Mouse (Mus musculus) midbrain, postnatal 0 days (tissue): ENCODE measurements at regions not wholly inside any gene's neighbourhood (a gene's known extent, or its start where the extent isn't known, plus 50 kb on each side); places are given as distances from the start of the nearest gene placed in this dataset.
A peak's percentile ranks its signal among the peaks of the same experiment; 100 is the strongest.

Experiments used
- ATAC-seq: fragments of 200-750 bp; cut with Nextera tagmentation; 2 replicates; pipeline ENCODE4 v1.8.0; 2017; ENCODE audit warnings: moderate number of reproducible peaks, mild to moderate bottlenecking, moderate TSS enrichment, moderate library complexity; ENCODE audit not compliant: low FRiP score
- DNase-seq: peaks from one replicate; pipeline ENCODE4 v3.0.0-alpha.2; 2015; ENCODE audit warnings: low spot score
- H3K27ac ChIP-seq: fragments of 300-500 bp; sonication (generic); 2 replicates; pipeline ENCODE4 v1.5.1; 2014; ENCODE audit warnings: low read depth, mild to moderate bottlenecking, low read length, mixed read lengths
- H3K27me3 ChIP-seq: fragments of 300-500 bp; sonication (generic); 2 replicates; pipeline ENCODE4 v1.6.1; 2014; ENCODE audit warnings: low read length, control low read depth, mixed read lengths; ENCODE audit not compliant: insufficient read depth
- H3K36me3 ChIP-seq: fragments of 300-500 bp; sonication (generic); 2 replicates; pipeline ENCODE4 v1.6.1; 2014; ENCODE audit warnings: low read length, control low read depth, mixed read lengths; ENCODE audit not compliant: insufficient read depth
- H3K4me1 ChIP-seq: fragments of 300-500 bp; sonication (generic); 2 replicates; pipeline ENCODE4 v1.6.1; 2014; ENCODE audit warnings: mild to moderate bottlenecking, control low read depth, antibody characterized with exemption, low read length, mixed read lengths; ENCODE audit not compliant: insufficient read depth
- H3K4me2 ChIP-seq: fragments of 300-500 bp; sonication (generic); 2 replicates; pipeline ENCODE4 v1.6.1; 2014; ENCODE audit warnings: low read depth, mild to moderate bottlenecking, low read length, mixed read lengths; ENCODE audit not compliant: poor library complexity, severe bottlenecking
- H3K4me3 ChIP-seq: fragments of 300-500 bp; sonication (generic); 2 replicates; pipeline ENCODE4 v1.5.1; 2014; ENCODE audit warnings: low read depth, mild to moderate bottlenecking, low read length, moderate library complexity
- H3K9ac ChIP-seq: fragments of 300-500 bp; sonication (generic); replicated peaks from 2 replicates; pipeline ENCODE4 v1.6.1; 2014; ENCODE audit warnings: mild to moderate bottlenecking, low read length, moderate library complexity, mixed read lengths; ENCODE audit not compliant: poor library complexity, severe bottlenecking
- H3K9me3 ChIP-seq: fragments of 300-500 bp; sonication (generic); 2 replicates; pipeline ENCODE4 v1.6.1; 2016; ENCODE audit warnings: low read length, control low read depth
- CTCF ChIP-seq: IDR thresholded peaks from 2 replicates; pipeline ENCODE4 v1.5.1; 2016; ENCODE audit warnings: antibody characterized with exemption, mild to moderate bottlenecking
- WGBS: fragments of 180-500 bp; shearing (Covaris S2); extraction: QIAGEN DNeasy Blood & Tissue Kit; methylation state at CpG from one replicate; pipeline ENCODE4 v1.1.7; 2014; 5-methylcytosine and 5-hydroxymethylcytosine counted together

DNA sequence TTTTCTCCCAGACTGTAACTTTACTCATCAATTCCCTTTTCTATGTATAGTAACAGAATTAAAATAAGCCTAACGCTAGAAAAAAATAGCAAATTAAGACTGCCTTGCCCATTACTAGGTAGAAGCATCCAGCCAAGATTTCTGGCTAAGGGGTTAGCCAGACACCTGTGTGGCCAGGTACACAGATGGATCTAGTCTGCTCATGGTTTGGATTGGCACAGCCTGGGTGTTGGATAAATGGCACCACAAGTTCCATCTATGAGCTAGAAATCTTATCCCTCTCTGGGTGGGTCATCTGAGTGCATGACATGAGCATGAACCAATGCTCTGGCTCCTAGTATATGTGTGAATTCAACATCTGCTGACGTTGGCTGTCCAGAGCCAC, 383.7 kb downstream of the Zfp536 start:
- no peaks in the 10 kb centered on the region for H3K9me3 ChIP-seq
- no peak for DNase-seq
- H3K27me3 ChIP-seq, result no peaks in the 10 kb centered on the region
- no peak overlapping the region for H3K9ac ChIP-seq
- H3K4me1 ChIP-seq, result no peaks in the 10 kb centered on the region
- no peak overlapping the region for H3K4me2 ChIP-seq
- TF ChIP-seq CTCF, result no peak
- ATAC-seq, result no peak
- H3K4me3 ChIP-seq, result no peak overlapping the region
- no peak overlapping the region for H3K27ac ChIP-seq
- WGBS, result 93% methylated on average over 2 of the region's 2 CpGs
- H3K36me3 ChIP-seq, result no peaks in the 10 kb centered on the region

DNA sequence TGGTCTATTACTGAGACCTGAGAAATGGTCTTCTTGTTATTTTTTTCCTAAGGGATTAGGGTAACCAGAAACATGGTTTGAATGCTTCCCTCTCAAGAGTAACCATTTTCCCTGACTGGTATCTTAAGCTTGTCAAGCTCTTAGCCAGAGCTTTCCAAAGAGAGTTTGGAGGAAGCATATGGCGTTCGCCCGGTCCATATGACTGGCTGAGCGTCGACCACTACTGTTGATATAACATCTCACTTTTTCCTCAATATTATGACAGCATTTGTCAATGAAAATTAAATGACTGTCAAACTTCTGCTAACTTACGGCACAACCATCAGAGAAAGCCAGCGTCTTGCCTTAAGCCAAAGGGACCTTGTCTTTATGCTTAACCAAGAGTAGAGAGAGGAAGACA, 383.2 kb downstream of the Zfp536 start:
- Histone ChIP-seq H3K9ac (no peak overlapping the region), H3K9me3 (no peaks in the 10 kb centered on the region), H3K36me3 (no peaks in the 10 kb centered on the region), H3K27me3 (no peaks in the 10 kb centered on the region), H3K4me1 (no peaks in the 10 kb centered on the region), H3K4me3 (no peak overlapping the region), H3K27ac (no peak overlapping the region), H3K4me2 (no peak overlapping the region)
- WGBS, result 97% methylated on average over 7 of the region's 7 CpGs
- no peak for DNase-seq
- no peak for ATAC-seq
- no peak for TF ChIP-seq CTCF

DNA sequence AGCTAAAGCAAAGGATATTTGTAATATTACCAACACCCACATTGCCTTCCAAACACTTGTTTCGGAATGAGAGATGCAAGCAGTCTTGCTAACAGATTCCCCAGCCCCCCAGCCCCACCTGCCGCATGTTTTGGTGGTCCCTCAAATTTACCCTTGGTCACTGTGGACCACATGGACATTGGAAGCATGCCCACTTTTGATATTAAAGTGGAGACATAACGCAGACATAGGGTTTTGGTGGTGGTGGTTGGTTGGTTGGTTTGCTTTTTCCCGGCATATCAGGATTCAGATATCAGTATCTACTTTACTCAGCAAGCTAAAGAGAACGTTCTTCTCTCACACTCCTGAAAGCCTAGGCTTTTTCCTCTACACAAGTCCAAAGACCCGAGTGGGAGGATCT, 381.3 kb downstream of the Zfp536 start:
- DNase-seq (no peak), ATAC-seq (no peak)
- Histone ChIP-seq H3K9me3 (no peaks in the 10 kb centered on the region), H3K4me2 (no peak overlapping the region), H3K36me3 (no peaks in the 10 kb centered on the region), H3K4me3 (no peak overlapping the region), H3K27ac (no peak overlapping the region), H3K9ac (no peak overlapping the region), H3K27me3 (no peaks in the 10 kb centered on the region), H3K4me1 (no peaks in the 10 kb centered on the region)
- 88% methylated on average over 6 of the region's 6 CpGs for WGBS
- TF ChIP-seq CTCF, result no peak

DNA sequence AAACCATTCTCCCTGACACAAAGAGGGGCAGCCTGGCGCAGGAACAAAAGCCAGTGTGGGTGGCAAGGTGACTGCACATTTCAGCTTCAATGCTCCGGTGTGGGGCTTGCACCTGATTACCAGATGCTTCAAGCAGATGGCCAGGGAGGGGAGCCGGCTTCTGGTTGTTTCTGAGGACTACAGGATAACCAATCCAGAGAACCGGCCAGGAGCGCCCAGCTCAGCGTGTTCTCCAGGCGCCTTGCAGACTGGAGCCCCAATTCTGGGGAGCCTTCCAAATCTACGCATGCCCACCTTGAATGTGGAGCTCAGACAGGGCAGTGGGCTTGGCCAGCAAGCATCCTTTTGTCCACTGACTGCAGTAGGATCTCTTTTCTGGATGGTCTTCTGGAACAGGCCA, 380.8 kb downstream of the Zfp536 start:
- Histone ChIP-seq H3K27me3 (no peaks in the 10 kb centered on the region), H3K36me3 (no peaks in the 10 kb centered on the region), H3K9ac (no peak overlapping the region), H3K4me1 (no peaks in the 10 kb centered on the region), H3K9me3 (no peaks in the 10 kb centered on the region), H3K27ac (no peak overlapping the region), H3K4me3 (no peak overlapping the region), H3K4me2 (no peak overlapping the region)
- no peak for TF ChIP-seq CTCF
- DNase-seq (peak; percentile 68), ATAC-seq (no peak)
- 85% methylated on average over 8 of the region's 8 CpGs for WGBS

- H3K36me3 ChIP-seq, result no peaks in the 10 kb centered on the region
- no peak overlapping the region for H3K4me3 ChIP-seq
- H3K4me1 ChIP-seq, result no peaks in the 10 kb centered on the region
- no peaks in the 10 kb centered on the region for H3K9me3 ChIP-seq
- ATAC-seq, result no peak
- H3K27ac ChIP-seq, result no peak overlapping the region
- 77% methylated on average over 3 of the region's 3 CpGs for WGBS
- peak; percentile 41 for DNase-seq
- H3K9ac ChIP-seq, result no peak overlapping the region
- no peaks in the 10 kb centered on the region for H3K27me3 ChIP-seq
- no peak for TF ChIP-seq CTCF
- H3K4me2 ChIP-seq, result no peak overlapping the region
Observed at GRCm38 (mm10) chr7:37393071-37393470, 380.4 kb downstream of the Zfp536 start.

DNA sequence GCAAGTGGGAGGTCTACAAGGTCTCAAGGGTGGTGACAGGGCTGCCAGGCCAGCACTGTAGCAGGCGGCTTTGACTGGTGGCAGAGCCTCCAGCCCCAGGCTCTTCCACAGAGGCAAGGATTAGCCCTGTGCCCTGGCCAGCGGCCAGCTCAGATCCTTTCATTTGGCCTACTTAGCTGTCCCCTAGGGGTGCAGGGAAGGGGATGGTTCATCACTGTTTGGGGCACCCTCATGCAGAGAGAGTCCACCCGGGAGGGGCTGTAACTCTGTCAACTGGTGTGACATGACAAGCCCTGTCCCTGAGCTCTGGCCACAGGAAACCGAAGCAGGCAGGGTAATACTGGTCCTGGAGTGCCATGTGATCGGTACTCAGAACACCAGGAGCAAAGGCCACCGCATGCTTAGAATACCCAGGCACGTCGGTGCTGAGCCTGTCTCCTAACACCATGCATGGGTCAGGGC, 378.4 kb downstream of the Zfp536 start:
- WGBS, result 48% methylated on average over 8 of the region's 8 CpGs
- H3K27me3 ChIP-seq, result no peaks in the 10 kb centered on the region
- no peak overlapping the region for H3K4me2 ChIP-seq
- no peak overlapping the region for H3K9ac ChIP-seq
- H3K27ac ChIP-seq, result no peak overlapping the region
- DNase-seq, result peak; percentile 56
- H3K9me3 ChIP-seq, result no peaks in the 10 kb centered on the region
- no peaks in the 10 kb centered on the region for H3K4me1 ChIP-seq
- no peaks in the 10 kb centered on the region for H3K36me3 ChIP-seq
- H3K4me3 ChIP-seq, result no peak overlapping the region
- ATAC-seq, result peak; percentile 50; the same call in 1 of the 2 replicates
- no peak for TF ChIP-seq CTCF
